Mouse (Mus musculus): Measurements from ENCODE around the gene Spaca5. TPM values are rescaled to one million over a fixed set of nuclear protein-coding genes. Genes with fewer than 3 reads are reported as not detected.

Spaca5 gene
- polyA plus RNA-seq (2015; fragmentation: Nextera tagmentation; extraction: Ambion mirVana): not detected in 2 replicates

DNA sequence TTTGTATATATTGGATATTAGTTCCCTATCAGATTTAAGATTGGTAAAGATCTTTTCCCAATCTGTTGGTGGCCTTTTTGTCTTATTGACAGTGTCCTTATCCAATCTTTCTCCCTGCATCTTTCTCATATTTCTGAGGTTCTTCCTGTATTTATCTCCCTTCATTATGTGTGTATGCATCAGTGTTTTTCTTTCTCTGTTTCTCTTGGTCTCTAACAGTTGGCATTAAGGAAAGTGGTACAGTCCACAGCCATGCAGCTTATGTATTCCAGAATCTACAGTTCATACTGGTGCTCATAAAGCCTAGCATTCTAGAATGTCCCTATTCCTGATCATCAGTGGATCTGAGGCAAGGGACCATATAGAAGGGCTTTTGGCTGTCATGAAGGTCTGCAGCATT, at the start of gene Spaca5:
Gene Spaca5, plus strand, starts transcription at position 301 of the 400 bp plus-strand sequence.
- Histone ChIP-seq H3K36me3 (ENCODE audit: control insufficient read depth, insufficient read depth) (no peaks in the 10 kb centered on the region), H3K4me3 (ENCODE audit: low read depth, low read length) (no peak within 1 kb of the TSS), H3K4me1 (ENCODE audit: control insufficient read depth, low read depth, low read length) (no peaks in the 10 kb centered on the region), H3K9ac (ENCODE audit: low read depth, low read length) (no peak within 1 kb of the TSS), H3K4me2 (ENCODE audit: low read depth, low read length) (no peak within 1 kb of the TSS), H3K27me3 (ENCODE audit: control insufficient read depth, insufficient read depth, low read depth, low read length) (no peaks in the 10 kb centered on the region), H3K9me3 (replicated peaks; ENCODE audit: control insufficient read depth, low read length) (no peaks in the 10 kb centered on the region), H3K27ac (ENCODE audit: low read length) (no peak within 1 kb of the TSS)
- ATAC-seq (ENCODE audit: low read depth): no peak

DNA sequence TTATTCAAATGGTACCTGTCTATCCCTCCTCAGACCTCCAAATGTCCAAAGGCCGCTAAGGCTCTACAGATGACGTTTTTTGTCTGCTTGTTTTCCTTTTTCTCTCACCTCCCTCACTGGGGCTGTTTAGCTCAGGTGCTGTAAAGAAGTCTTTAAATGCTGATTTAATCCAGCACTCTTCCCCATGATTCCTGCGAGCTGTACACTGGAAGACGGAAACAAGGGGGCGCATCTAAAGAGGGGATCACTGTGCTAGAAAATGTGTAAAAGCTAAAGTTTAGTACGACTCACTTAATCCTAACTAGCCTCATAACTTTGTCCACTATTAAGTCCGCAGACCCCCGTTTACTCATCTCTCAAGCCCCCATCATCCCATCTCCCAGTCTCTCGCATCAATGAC, 6.7 kb upstream of the Spaca5 start:
- Histone ChIP-seq H3K27me3 (ENCODE audit: control insufficient read depth, insufficient read depth, low read depth, low read length) (no peaks in the 10 kb centered on the region), H3K4me3 (ENCODE audit: low read depth, low read length) (peak overlapping the region; percentile 65), H3K9ac (ENCODE audit: low read depth, low read length) (peak overlapping the region; percentile 69), H3K4me1 (ENCODE audit: control insufficient read depth, low read depth, low read length) (no peaks in the 10 kb centered on the region), H3K4me2 (ENCODE audit: low read depth, low read length) (peak overlapping the region; percentile 59), H3K36me3 (ENCODE audit: control insufficient read depth, insufficient read depth) (no peaks in the 10 kb centered on the region), H3K9me3 (replicated peaks; ENCODE audit: control insufficient read depth, low read length) (no peaks in the 10 kb centered on the region), H3K27ac (ENCODE audit: low read length) (no peak overlapping the region)
- 24% methylated on average over 9 of the region's 9 CpGs for WGBS (ENCODE audit: insufficient replicate concordance)
- ATAC-seq (ENCODE audit: low read depth): 0 out of 2 replicates have a peak, but pooled peaks have one; percentile 19

DNA sequence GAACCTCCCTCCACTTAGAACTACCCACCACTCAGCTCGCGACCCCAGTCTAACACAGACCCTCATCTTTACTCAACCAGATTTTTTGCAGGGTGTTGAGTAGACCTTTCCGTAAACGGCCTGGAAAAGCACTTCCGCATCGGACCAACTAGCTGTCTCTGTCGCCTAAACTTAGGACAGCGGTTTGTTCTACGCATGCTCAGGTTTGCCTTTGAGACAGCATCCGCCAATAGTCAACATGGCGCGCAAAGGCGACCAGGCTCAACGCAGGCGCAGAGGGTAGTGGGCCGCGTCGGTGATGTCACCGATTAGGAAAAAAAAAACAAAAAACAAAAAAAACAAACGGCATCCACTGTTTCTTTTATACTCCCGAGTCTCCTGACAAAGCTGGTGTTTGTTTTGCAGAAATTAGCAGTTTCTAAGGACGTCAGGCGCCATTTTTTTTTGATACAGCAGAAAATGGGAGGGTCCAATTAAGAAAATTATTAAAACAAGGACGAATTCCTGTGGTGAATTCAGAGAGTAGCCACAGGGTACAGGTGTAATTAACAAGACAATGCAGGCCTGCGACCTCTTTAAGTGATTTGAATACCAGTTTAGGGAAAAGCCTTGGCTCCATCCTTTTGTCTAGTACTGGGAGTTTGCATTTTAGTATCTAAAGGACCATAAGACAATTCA, 6.2 kb upstream of the Spaca5 start, which contains the start of gene Zfp182:
Gene Zfp182, minus strand, starts transcription at position 451 of the 678 bp plus-strand sequence.
- Histone ChIP-seq H3K4me1 (ENCODE audit: control insufficient read depth, low read depth, low read length) (no peaks in the 10 kb centered on the region), H3K27ac (ENCODE audit: low read length) (no peak within 1 kb of the TSS), H3K4me3 (ENCODE audit: low read depth, low read length) (peak within 1 kb of the TSS; percentile 65), H3K9me3 (replicated peaks; ENCODE audit: control insufficient read depth, low read length) (no peaks in the 10 kb centered on the region), H3K36me3 (ENCODE audit: control insufficient read depth, insufficient read depth) (no peaks in the 10 kb centered on the region), H3K9ac (ENCODE audit: low read depth, low read length) (peak within 1 kb of the TSS; percentile 69), H3K27me3 (ENCODE audit: control insufficient read depth, insufficient read depth, low read depth, low read length) (no peaks in the 10 kb centered on the region), H3K4me2 (ENCODE audit: low read depth, low read length) (peak within 1 kb of the TSS; percentile 59)
- 20% methylated on average over 25 of the region's 25 CpGs for WGBS (ENCODE audit: insufficient replicate concordance)
- peak; percentile 87 for ATAC-seq (ENCODE audit: low read depth)

DNA sequence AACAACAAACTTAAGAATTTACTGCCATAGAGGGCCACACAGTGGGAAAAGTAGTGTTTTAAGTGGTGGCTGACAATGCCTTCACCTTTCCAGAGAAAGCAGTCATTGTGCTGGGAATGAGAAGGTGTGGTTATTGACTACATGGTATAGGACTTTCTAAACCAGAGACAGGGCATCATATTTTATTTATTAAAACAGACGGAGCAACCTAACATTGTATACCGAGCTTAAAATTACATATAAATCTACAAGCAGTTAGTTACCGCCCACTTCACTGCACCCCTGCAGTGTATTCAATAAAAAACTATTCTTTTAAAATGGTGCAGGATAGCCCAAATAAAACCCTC, 5.7 kb upstream of the Spaca5 start:
- Histone ChIP-seq H3K4me3 (ENCODE audit: low read depth, low read length) (peak overlapping the region; percentile 65; the same call in 1 of the 2 replicates), H3K9ac (ENCODE audit: low read depth, low read length) (no peak overlapping the region), H3K36me3 (ENCODE audit: control insufficient read depth, insufficient read depth) (no peaks in the 10 kb centered on the region), H3K9me3 (replicated peaks; ENCODE audit: control insufficient read depth, low read length) (no peaks in the 10 kb centered on the region), H3K27ac (ENCODE audit: low read length) (no peak overlapping the region), H3K4me1 (ENCODE audit: control insufficient read depth, low read depth, low read length) (no peaks in the 10 kb centered on the region), H3K27me3 (ENCODE audit: control insufficient read depth, insufficient read depth, low read depth, low read length) (no peaks in the 10 kb centered on the region), H3K4me2 (ENCODE audit: low read depth, low read length) (peak overlapping the region; percentile 59)
- WGBS (ENCODE audit: insufficient replicate concordance): 58% methylated on average over 3 of the region's 3 CpGs
- ATAC-seq (ENCODE audit: low read depth): no peak

DNA sequence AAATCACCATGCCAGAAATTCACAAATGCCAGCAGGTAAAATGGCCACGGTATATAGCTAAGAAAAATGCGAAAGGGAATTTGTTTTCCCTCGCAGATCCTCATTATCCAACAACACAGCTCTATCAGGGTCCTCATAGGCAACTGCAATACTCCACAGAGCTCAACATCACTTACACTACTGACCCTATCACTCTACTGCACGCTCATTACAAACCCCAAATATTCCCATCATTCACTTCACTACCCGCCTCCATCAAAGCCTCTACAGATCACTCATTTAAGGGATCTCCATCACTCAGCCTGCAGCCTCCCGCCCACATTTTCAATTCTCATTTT, 20.4 kb downstream of the Spaca5 start:
- no peak overlapping the region for H3K9ac ChIP-seq (ENCODE audit: low read depth, low read length)
- no peaks in the 10 kb centered on the region for H3K9me3 ChIP-seq (replicated peaks; ENCODE audit: control insufficient read depth, low read length)
- no peak overlapping the region for H3K27ac ChIP-seq (ENCODE audit: low read length)
- no peak for ATAC-seq (ENCODE audit: low read depth)
- no peaks in the 10 kb centered on the region for H3K36me3 ChIP-seq (ENCODE audit: control insufficient read depth, insufficient read depth)
- H3K4me3 ChIP-seq (ENCODE audit: low read depth, low read length): peak overlapping the region; percentile 49
- H3K4me2 ChIP-seq (ENCODE audit: low read depth, low read length): peak overlapping the region; percentile 52
- WGBS (ENCODE audit: insufficient replicate concordance): 28% methylated on average over 6 of the region's 6 CpGs
- no peaks in the 10 kb centered on the region for H3K4me1 ChIP-seq (ENCODE audit: control insufficient read depth, low read depth, low read length)
- H3K27me3 ChIP-seq (ENCODE audit: control insufficient read depth, insufficient read depth, low read depth, low read length): no peaks in the 10 kb centered on the region

DNA sequence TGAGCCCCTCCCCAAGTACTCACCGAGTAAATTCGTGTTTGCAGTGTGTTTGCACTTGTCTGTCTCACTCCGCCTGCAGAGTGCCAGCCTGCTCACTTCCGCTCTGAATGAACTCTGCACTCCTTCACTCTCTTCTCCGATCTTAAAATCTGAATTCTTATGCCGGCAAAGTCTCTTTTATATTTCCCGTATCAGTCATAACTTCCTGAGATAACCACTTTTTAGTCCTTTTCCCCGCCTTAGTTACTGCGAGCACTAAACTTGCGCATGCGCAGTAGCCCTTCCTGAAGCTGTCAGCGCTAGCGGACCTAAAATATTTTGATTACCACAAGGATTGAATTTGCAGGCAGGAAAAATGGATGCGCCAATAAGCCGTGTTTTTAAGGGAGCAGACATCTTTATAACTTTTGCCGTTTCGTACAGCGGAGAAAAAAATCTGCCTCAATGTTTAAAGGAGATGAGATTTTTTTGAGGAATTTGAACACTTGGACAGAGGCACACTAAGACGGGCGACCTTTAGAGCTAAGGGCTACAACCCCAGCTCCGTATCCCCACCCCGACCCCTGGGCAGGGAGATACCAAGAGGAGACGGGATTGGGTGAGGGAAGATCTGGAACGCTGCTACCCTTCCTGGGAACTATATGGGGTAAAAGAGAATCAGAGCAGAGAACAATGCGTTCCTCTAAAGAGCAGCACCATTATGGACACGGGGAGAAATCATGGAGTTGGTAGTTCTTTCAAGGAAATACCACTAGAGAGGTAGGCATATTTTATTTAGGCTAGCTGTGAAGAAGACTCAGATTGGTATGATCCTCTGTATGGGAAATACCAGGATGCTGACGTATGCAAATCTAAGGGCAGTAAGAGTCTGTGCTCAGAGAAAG, 21.0 kb downstream of the Spaca5 start, which contains the start of gene Zfp300:
Gene Zfp300, minus strand, starts transcription at position 545 of the 884 bp plus-strand sequence.
- H3K9ac ChIP-seq (ENCODE audit: low read depth, low read length): no peak within 1 kb of the TSS
- no peaks in the 10 kb centered on the region for H3K9me3 ChIP-seq (replicated peaks; ENCODE audit: control insufficient read depth, low read length)
- H3K36me3 ChIP-seq (ENCODE audit: control insufficient read depth, insufficient read depth): no peaks in the 10 kb centered on the region
- no peaks in the 10 kb centered on the region for H3K27me3 ChIP-seq (ENCODE audit: control insufficient read depth, insufficient read depth, low read depth, low read length)
- no peak within 1 kb of the TSS for H3K27ac ChIP-seq (ENCODE audit: low read length)
- whole genome bisulfite sequencing (ENCODE audit: insufficient replicate concordance): 19% methylated on average over 27 of the region's 27 CpGs
- no peaks in the 10 kb centered on the region for H3K4me1 ChIP-seq (ENCODE audit: control insufficient read depth, low read depth, low read length)
- peak within 1 kb of the TSS; percentile 49 for H3K4me3 ChIP-seq (ENCODE audit: low read depth, low read length)
- no peak for ATAC-seq (ENCODE audit: low read depth)
- peak within 1 kb of the TSS; percentile 52 for H3K4me2 ChIP-seq (ENCODE audit: low read depth, low read length)

DNA sequence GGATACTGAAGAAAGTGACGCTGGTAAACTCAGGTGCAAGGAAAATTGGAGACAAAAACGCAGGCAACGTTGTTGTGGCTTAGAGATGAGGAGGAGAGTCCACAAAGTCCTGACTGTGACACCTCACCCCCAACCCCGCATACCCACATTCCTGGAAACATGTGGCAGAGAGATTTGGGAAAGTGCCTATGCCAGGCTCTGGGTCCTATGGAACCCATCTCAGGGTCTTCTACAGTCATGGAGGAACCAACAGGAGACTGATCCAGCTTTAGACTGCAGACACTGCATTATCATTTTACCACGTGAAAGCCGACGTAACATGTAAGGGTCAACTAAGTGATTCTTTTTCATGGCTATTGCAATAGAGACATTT, 21.6 kb downstream of the Spaca5 start:
- Histone ChIP-seq H3K36me3 (ENCODE audit: control insufficient read depth, insufficient read depth) (no peaks in the 10 kb centered on the region), H3K9ac (ENCODE audit: low read depth, low read length) (no peak overlapping the region), H3K4me1 (ENCODE audit: control insufficient read depth, low read depth, low read length) (no peaks in the 10 kb centered on the region), H3K4me2 (ENCODE audit: low read depth, low read length) (no peak overlapping the region), H3K9me3 (replicated peaks; ENCODE audit: control insufficient read depth, low read length) (no peaks in the 10 kb centered on the region), H3K4me3 (ENCODE audit: low read depth, low read length) (no peak overlapping the region), H3K27me3 (ENCODE audit: control insufficient read depth, insufficient read depth, low read depth, low read length) (no peaks in the 10 kb centered on the region), H3K27ac (ENCODE audit: low read length) (no peak overlapping the region)
- ATAC-seq (ENCODE audit: low read depth): no peak
- WGBS (ENCODE audit: insufficient replicate concordance): 44% methylated on average over 7 of the region's 7 CpGs

DNA sequence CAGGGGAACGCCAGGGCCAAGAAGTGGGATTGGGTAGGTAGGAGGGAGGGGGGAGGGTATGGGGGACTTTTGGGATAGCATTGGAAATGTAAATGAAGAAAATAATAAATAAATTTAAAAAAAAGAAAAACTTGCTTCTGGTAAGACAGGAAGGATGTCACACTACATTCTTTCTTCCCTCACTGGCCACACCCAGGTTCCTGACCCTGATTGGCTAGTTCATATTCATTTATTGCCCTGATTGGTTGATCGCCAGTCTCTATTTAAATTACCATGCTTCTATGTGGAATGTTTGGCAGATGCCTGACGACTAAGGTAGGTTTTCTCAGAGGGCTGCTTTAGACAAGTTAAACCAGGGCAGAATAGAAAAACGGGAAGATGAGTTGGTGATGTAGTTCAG, 47.3 kb downstream of the Spaca5 start, which contains the start of gene Ssxa1:
Gene Ssxa1, plus strand, starts transcription at position 301 of the 400 bp plus-strand sequence.
- Histone ChIP-seq H3K4me3 (ENCODE audit: low read depth, low read length) (no peak within 1 kb of the TSS), H3K36me3 (ENCODE audit: control insufficient read depth, insufficient read depth) (no peaks in the 10 kb centered on the region), H3K27ac (ENCODE audit: low read length) (no peak within 1 kb of the TSS), H3K27me3 (ENCODE audit: control insufficient read depth, insufficient read depth, low read depth, low read length) (no peaks in the 10 kb centered on the region), H3K4me2 (ENCODE audit: low read depth, low read length) (no peak within 1 kb of the TSS), H3K9ac (ENCODE audit: low read depth, low read length) (no peak within 1 kb of the TSS), H3K4me1 (ENCODE audit: control insufficient read depth, low read depth, low read length) (no peaks in the 10 kb centered on the region), H3K9me3 (replicated peaks; ENCODE audit: control insufficient read depth, low read length) (no peaks in the 10 kb centered on the region)
- WGBS (ENCODE audit: insufficient replicate concordance): 55% methylated on average over 4 of the region's 4 CpGs
- ATAC-seq (ENCODE audit: low read depth): no peak

Measured in liver, embryonic 16.5 days (tissue).